Comparison of ENCODE assay signal across 18 mouse cellular contexts in genomic region chr10:102562488-102562887, GRCm38 (mm10).
"Had no signal": no experiment of that assay in that cellular context is flagged by ENCODE, and none has a peak within 500 bp of the region (broad histone marks: within the 10 kb centered on the region; RNA-seq: fewer than 3 reads in every experiment).

No protein-coding gene starts in this region.

- H3K9me3 ChIP-seq: limb, embryonic 10.5 days; liver, embryonic 12.5 days; liver, embryonic 15.5 days; lung, embryonic 15.5 days; midbrain, embryonic 10.5 days; midbrain, embryonic 13.5 days; stomach, embryonic 15.5 days had no signal

- H3K9ac ChIP-seq: limb, embryonic 13.5 days; liver, embryonic 12.5 days; liver, embryonic 15.5 days; lung, embryonic 15.5 days; midbrain, embryonic 13.5 days; stomach, embryonic 15.5 days had no signal

- ATAC-seq: liver, embryonic 12.5 days; midbrain, embryonic 13.5 days had no signal

- DNase-seq: kidney, adult 9 months; kidney, postnatal 14 days; kidney, postnatal 4 days; liver; lung, adult 18-20 months; lung, postnatal 10 days; lung, postnatal 36 days; spleen, adult 18-20 months; thymus, postnatal 25 days had no signal

- H3K4me2 ChIP-seq: limb, embryonic 13.5 days; liver, embryonic 12.5 days; liver, embryonic 15.5 days; lung, embryonic 15.5 days; midbrain, embryonic 13.5 days; stomach, embryonic 15.5 days had no signal

- H3K36me3 ChIP-seq: limb, embryonic 10.5 days; limb, embryonic 13.5 days; liver, embryonic 12.5 days; liver, embryonic 15.5 days; lung, embryonic 15.5 days; midbrain, embryonic 10.5 days; midbrain, embryonic 13.5 days; stomach, embryonic 15.5 days had no signal

- H3K4me3 ChIP-seq: limb, embryonic 10.5 days; limb, embryonic 13.5 days; liver, embryonic 12.5 days; liver, embryonic 15.5 days; lung, embryonic 15.5 days; megakaryocyte, embryonic 14.5 days; midbrain, embryonic 10.5 days; midbrain, embryonic 13.5 days; stomach, embryonic 15.5 days had no signal

- H3K27ac ChIP-seq: limb, embryonic 10.5 days; limb, embryonic 13.5 days; liver, embryonic 12.5 days; liver, embryonic 15.5 days; lung, embryonic 15.5 days; midbrain, embryonic 10.5 days; midbrain, embryonic 13.5 days; stomach, embryonic 15.5 days had no signal

- H3K27me3 ChIP-seq: limb, embryonic 13.5 days; liver, embryonic 12.5 days; liver, embryonic 15.5 days; lung, embryonic 15.5 days; megakaryocyte, embryonic 14.5 days; midbrain, embryonic 13.5 days; stomach, embryonic 15.5 days had no signal

- H3K4me1 ChIP-seq: limb, embryonic 10.5 days; limb, embryonic 13.5 days; liver, embryonic 12.5 days; liver, embryonic 15.5 days; lung, embryonic 15.5 days; megakaryocyte, embryonic 14.5 days; midbrain, embryonic 10.5 days; midbrain, embryonic 13.5 days; stomach, embryonic 15.5 days had no signal
